Mouse (Mus musculus) T-cell, adult 2 months (primary cell): Measurements from ENCODE around the gene Cox10.
A peak's percentile ranks its signal among the peaks of the same experiment; 100 is the strongest.

Source experiments
- DNase-seq: peaks from one replicate; pipeline ENCODE4 v3.0.0; 2022; ENCODE audit warnings: low spot score

The Cox10 gene

DNA sequence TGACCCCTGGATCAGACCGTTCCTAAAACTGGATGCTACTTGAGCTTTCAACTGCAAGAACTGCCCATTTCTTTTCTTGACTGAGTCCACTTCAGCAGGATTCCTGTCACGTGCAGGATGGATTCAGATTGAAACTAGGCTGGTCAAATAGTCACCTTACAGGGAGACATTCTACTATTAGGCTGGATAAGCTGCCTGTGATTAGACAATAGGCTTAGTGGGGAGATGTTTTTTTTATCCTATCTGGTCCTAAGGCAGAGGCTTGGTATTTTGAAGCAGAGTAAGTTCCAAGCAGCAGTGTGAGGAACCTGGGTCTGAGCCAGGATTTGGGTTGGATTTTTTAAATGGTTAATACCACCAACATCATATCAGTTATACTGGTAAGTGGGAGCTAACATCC lies 125.4 kb downstream of the Cox10 start:
- DNase-seq: no peak

DNA sequence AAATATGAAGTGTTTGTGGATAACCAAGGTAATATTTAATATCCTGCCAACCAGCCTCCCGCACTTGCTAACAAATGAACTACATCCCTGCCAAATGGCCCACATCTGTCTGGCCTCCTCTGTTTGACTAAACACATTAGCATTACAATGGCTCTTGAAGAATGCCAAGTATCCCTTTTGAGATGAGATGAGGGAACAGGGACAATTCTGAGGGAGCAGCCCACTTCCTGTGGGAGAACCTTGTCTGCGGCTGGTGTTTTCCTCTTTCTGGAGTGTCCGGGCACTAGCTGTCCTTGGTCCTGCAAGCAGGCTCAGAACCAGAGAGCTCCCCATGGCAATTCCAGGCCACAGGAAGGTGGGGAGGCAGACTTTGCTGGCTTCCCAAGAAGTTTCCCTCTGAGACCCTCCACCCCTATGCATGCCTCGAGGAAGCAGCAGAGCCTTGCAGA lies 126.5 kb downstream of the Cox10 start:
- DNase-seq: no peak

DNA sequence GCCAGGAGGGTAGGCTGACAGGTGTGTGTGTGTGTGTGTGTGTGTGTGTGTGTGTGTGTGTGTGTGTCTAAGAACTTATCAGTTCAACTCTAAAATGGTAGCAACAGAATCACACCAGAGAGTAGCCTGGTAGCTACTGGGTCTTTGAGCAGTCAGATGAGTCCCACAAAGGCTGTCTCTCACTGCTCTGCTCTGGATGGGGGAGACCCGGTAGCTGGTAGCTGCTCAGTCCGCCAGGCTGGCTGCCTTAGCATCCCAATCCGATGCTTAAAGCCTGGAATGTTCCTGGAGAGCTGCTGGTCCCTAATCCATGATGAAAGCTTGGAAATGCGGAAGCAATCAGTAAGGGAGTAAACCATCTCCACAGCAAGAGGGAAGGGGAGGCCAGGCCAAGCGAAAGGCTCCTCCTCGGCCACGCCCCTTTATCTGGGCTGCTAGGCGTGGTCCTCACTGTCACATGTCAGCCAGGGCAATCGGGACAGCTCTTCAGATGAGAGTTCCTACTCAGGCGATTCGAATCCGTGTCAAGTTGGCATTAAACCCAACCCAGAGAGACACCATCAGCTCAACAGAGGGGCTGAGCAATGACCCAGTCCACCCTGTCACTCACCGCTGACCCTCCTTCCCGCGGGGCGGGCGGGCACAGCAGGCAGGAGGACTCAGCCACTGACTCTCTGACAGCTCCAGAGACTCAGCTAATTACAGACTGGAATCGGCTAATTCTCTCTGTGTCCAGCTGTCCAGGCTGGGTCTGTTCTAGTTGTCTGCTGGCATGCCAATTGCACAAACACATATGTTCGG lies 127.2 kb downstream of the Cox10 start:
- no peak for DNase-seq

DNA sequence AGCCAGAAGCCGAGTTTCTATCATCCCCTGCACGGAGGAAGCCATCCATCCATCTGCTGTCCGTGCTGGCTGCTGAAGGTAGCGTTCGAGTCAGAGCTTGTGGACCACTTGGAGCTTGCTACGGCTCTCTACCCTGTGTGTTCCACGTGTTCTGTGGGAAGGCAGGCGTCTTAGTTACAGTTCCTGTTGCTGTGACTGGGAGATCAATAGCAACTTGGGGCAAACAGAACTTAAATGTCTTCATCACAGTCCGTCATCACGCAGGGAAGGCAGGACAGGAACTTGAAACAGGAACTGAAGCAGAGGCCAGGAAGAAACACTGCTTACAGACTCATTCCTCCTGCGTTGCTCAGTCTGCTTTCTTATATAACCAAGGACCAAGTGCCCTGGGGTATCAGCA lies 130.9 kb downstream of the Cox10 start:
- DNase-seq: no peak

DNA sequence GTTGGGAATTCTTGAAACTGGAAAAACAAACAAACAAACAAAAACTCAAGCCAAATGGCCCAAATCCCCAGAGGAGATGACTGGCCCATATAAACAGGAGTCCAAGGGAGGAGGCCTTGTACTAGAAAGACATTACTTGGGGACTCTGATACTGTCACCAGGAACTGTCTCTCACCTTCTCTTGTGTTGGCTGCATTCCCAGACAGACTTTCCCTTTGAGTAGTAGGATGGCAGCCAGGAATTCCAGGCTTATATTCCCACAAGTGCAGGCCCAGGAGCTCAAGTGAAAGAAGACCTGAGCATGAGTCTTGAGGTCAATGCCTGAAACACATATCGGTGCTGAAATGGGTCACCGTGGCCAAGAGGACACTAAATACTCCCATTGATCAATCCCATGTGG lies 132.2 kb downstream of the Cox10 start:
- DNase-seq: no peak

DNA sequence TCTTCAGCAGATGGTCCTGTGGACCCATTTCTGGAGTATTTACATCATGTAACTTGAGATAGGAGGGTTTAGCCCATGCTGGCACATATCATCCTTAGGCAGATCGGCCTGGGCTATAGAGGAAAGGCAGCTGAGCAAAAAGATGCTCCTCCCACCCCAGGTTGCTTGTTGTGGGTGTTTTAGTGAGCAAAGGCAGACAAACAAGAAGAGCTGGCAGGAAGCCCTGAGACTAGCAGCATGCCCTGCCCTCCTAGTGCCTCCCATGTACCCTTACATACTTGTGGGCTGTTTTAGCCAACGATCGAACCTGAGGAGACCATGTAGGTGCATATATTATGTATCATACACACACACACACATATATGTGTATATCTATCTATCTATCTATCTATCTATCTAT lies 135.3 kb downstream of the Cox10 start:
- DNase-seq: peak; percentile 37

DNA sequence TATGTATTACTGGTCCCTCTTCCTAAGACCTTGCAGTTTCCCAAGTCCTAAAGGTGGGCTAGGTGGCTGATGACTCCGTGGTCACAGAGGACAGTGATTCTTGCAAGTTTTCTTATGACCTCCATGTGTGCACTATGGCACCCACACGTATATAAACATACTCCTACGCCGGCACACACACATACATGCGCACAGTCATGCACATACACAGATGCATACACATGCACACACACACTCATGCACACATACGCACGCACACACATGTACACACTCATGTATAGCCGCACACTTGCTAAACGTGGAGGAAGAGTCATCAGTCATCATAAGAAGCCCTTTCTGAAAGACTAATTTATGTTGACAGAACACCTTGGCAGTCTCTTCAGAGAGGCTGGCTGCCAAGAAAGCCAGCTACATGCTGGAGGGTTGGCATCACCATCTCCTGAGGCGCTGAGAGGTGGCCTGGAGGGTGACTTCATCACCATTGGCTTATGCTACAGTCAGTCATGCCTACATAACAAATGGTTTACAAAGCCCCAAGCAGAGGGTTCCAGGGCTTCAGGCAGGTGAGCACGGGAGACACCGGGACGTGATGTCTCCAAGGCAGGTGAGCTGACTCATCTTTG lies 135.9 kb downstream of the Cox10 start:
- no peak for DNase-seq

DNA sequence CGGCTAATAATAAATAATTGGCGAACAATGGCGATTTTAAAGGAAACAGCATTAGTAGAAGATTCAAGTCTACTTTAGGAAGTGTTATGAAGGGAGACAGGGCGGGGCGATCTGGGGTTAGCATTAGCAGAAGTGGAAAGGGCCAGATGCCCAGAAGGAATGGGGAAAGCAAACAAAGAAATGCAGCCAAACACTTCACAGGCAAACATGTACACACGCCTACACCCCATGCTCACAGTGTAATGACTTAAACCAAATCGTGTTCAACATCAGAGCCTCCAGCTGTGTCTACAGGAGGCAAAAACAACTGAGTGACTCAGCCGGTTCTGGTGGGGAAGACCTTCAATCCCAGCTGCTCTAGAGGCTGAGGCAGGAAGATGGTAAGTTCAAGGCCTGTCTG lies 137.1 kb downstream of the Cox10 start:
- DNase-seq: no peak

DNA sequence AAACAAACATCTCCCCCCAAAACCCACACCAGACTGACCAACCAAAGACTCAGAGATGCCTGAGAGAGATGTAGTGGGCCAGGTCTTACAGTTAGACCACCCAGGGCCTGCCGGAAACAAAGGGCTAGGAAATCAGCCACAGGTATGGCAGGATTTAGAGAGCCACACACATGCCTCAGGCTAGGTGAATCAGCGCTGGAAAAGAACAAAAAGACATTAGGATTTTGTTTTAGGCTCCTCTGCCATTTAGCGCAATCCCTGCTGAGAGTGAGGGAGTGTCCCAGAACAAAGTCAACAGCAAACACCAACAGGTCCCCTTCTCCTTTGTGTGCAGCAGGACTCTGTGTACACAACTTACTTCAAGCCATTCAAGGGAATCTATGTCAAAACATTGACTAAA lies 142.6 kb downstream of the Cox10 start:
- DNase-seq: no peak

DNA sequence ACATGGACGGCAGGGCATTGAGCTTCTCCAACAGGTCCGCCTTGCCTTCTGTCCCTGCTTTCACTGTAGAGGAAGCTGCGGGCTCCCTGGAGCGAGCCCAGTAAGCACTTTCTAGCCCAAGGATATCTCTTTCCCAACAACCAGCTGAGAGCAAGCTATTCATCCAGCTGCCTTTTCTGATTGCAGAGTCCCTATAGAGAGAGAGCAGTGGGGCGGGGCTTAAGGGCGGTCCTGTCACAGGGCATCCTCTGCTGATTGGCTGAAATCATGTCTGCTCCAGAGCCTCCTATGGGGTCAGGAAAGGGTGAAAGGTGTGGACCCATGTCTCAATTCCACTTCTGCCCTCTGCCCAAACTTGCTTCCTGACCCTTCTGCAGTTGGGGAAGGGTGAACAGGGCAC lies 152.4 kb downstream of the Cox10 start:
- DNase-seq: no peak

DNA sequence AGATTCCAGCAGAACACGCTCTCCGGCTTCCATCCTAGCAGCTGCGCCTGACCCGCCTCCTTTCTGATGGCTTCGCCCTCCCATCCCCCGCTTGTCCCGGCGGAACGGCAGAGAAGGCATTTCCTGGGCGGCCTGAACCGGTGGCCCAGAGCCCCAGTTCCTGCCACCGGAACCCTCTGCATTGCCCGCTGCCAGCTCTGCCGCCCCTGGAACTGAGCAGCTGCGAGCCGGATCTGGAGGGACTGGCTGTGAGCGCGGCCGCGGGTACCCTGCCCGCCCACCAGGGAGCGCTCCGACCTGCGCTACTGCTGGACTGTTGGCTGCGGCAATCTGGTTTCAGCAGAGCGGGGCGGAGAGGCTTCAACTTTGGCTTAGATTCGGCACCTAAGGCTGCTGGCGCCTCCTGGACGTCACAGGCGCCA lies 154.1 kb downstream of the Cox10 start:
- peak; percentile 87 for DNase-seq

DNA sequence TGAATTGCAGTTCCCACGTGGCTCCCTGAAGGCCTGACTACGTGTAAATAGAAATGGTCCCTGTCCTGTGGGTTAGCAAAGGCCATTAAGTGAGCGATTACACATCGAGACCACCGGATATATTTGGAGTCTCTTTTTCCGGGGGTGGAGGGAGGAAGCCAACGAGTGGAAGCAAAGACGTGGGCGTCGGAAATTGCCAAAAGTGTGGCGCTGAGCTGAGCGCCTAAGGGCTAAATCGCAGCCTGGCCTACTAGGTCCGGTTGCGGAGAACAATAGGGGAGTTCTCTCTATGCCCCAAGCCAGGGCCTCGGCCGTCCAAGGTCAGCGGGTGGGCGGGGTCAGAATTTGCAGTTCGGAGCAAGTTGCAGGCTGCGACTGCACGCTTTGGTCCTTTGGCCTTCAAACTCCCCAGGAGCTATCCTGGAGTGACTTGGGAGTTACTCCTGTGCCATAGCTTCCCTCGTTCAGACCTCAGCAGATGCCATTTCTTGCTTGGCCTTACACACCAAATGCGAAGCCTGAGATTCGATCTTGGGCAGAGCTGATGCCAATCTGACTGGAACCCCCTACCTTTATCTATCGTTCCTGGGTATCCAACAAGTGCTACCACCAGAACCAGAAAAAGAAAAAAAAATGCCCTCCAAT lies 154.9 kb downstream of the Cox10 start:
- DNase-seq: peak; percentile 31

DNA sequence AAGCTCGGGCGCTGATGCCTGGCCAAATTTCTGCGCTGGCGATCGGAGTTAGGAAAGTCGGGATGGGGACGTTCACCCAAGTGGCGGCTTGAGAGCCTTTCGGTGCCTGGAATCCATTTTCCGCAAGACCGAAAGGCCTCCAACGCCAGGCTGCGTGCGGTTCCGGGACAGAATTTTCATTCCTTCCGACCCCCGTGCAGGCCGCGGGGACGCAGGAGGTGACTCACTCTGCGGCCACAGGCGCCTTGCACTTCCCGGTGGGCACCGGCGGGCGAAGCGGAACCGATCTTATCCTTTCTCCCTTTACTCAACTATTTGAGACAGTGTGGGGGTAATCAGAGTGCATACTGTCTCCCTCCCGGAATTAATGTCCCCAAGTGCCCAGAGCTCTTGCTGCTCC lies 155.9 kb downstream of the Cox10 start:
- DNase-seq: no peak

DNA sequence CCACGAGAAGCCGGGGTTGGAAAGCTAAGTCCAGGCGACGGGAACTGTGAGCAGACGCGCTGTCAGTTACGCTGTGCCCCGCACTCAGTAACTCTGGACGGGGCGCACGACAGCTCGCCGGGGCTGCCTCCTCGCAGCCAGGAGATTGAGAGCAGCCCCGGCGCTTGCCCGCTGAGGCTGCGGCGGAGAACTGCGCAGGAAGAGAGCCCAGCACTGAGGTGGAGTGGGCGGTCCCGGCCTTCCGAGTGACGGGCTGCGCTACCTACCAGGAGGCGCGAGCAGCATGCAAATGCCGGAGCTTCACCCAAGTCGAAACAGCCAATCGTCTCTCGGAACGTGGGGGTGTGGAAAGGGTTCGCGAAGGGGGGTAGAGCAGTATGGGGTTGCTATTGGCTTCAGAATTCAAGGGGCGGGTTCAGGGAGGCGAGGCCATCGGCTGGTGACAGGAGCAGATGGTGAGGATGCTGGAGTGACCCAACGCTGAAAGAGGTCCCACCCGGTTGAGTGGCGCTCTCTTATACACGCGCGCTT lies 157.1 kb downstream of the Cox10 start, which contains the start of gene Hs3st3b1:
TSS of gene Hs3st3b1 (minus strand) at position 200 of the 531 bp plus-strand sequence.
- peak; percentile 98 for DNase-seq

DNA sequence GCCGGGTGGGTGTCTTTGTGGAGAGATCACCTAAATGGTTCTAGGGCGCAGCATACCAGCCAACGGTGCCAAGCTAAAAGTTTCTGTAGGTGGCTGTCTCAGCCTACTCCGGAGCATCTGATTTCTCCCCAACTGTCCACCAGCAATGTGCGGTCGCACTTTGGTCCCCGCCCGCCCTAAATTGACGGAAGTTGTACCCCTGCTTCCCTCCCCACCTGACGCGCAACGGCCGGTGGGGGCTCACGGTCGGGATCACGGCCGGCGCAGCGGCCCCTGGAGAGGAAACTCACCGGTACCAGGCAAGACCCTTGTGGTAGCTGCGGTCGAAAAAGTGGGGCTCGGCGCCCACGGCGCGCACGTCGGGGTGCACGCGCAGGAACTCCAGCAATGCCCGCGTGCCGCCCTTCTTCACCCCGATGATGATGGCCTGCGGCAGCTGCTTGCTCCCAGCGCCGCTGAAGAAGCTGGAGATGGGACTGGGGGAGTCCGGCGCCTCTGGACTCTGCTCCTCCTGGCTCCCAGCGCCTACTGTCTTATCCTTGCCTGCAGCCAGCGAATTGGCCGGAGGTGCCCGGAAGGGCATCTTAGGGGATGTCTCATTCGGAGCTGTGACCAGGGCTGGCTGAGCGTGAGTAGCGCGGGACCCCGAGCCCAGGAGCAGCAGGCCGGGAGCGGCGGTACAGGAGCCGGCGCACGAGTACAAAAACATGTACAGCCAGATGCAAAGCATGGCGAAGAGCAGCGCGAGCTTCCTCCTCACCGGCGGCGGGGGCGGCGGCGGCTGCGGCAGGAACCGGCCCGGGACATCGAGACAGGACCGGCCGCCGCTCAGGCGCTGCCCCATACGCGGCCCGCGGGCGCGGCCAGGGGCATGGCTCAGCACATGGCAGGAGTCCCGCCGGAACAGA lies 158.0 kb downstream of the Cox10 start:
- peak; percentile 31 for DNase-seq

DNA sequence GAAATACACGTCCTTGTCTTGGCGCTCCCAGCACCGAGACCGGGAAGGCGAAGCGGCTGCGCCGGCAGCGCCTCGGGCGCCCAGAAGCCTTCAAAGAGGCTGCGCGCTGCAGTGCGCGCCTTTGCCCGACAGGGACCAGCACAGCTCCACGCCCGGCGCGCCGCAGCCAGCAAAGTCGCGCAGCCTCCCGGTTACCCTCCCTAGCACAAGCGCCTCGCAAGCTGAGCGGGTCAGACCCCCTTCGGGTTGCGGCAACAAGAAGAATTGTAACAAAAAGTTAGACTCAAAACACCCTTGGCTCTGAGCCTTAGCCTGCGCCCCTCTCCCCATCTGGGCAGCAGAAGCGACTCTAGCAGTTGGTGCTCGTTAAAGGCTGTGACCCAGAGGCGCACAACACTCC lies 158.7 kb downstream of the Cox10 start:
- DNase-seq: peak; percentile 85

DNA sequence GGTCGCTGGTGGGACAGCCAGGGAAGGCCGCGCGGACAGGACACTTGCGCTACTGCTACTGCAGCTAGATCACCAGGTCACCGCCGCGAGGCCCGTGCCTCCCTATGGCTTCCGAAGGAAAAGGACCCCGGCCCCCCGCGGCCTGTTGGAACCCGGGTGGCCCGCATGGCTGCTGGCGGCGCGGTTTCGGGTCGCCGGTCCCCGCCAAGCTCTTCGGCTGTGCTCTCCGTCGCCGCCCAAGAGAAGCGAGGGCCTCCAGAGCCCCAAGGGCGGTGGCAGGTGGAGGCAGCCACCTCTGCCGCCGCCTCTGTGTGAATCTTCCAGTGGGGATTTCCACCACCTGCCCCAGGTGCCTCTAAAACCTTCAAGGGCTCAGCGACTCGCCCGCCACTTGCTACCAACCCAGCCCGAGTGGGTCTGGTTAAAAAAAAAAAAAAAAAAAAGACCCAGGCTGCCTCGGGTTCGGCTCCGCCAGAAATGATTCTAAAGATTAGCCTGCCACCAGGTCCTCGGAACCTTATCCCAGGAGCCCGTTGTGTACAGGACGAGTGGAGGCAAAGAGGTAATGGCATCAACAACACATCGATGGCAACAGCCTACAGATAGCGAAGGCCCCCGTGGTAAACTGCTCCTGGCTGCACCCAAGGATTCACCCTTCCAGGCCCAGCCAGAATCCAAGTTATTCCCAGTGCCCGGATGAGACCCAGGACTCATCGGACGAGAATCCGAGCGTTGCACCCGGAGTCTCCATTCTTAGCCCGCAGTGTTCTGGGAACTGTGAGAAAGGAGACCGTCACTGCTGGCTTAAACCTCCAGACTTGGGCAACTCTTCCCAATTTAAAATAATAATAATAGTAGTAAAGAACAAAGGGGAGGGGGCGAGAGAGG lies 159.8 kb downstream of the Cox10 start:
- DNase-seq: no peak

DNA sequence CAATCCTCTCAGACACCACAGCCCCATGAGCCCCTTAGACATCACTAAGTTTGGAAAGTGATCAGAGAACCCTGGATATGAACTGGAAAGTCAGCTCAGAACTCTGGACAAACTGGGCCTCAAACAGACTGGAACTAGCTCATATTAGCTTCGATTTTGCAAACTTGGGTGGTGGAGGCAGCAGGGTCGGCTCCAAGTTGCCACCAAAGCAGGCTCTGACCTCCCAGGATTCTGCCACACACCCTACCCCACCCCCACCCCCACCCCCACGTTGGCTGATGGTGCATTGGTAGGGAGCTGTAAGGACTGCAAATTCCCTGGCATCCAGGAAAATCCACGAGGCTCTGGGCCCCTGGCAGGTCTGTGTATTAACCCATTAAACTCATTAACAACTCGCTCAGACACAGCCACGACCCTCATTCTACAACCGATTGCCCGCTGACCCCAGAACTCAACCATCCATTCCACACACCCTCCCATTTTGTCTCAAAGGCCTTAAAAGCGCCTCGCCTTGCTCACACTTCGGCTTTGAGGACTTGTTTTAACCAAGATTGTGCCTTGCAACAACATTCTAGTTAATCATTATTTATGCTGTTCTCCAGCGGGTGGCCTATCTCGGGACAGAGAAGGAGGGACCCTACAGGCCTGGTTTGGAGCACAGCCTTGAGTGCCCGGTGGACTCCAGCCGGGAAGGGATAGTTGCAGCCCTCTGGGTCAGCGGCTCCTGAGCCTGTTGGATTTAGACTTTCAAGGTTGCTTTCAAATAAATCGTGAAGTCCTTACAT lies 160.8 kb downstream of the Cox10 start:
- DNase-seq: no peak

DNA sequence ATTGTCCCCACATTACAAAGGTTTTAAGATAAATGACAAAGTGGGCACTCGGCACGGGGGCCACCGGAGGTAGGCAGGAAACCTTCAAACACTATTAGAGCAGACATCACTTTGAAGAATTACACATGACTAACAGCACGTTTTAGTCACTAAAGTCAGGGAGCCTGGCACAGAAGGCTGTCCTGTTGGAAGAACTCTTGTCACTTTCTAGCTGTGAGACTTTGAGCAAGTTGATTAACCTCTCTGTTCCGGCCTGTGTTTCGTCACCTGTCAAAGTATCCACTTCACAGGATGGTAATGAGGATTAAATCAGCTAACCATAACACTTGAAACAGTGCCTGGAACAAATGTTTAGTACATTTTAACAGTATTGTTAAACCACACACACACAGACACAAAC lies 161.7 kb downstream of the Cox10 start:
- DNase-seq: no peak

DNA sequence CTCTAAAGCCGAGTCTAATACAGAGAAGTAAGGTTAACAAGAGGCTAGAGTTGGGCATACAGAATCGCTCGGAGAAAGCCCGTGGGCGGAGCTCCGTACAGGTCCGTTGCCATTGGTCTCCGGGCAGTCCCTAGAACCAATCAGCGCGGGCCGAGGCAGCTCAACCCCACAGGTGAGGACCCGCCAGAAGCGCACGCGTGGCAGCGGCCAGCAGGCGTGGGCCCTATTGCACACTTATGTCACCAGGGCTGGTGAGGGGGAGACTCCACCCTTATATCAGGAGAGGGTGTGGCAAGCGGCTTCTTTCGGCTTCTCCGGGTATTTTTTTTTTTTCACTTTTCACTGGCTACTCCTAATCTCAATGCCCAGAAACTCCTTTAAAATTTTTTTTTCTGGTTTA lies 164.9 kb downstream of the Cox10 start:
- peak; percentile 74 for DNase-seq
